Mouse (Mus musculus): ENCODE measurements around the gene Ccdc62.

Gene Ccdc62

GRCm38 (mm10) chr5:123930508-123930989 is at the start of gene Ccdc62:
Gene Ccdc62 (plus strand): TSS chr5:123930679.
- peak; percentile 96 for ATAC-seq (ENCODE audit: insufficient number of reproducible peaks, low FRiP score, low TSS enrichment)

GRCm38 (mm10) chr5:123880778-123881177 is 49.7 kb upstream of the Ccdc62 start:
- no peak for ATAC-seq (ENCODE audit: insufficient number of reproducible peaks, low FRiP score, low TSS enrichment)

- ATAC-seq (ENCODE audit: insufficient number of reproducible peaks, low FRiP score, low TSS enrichment), result no peak
Observed at GRCm38 (mm10) chr5:123883891-123884290, 46.6 kb upstream of the Ccdc62 start.

GRCm38 (mm10) chr5:123884332-123884731 is 46.1 kb upstream of the Ccdc62 start:
- no peak for ATAC-seq (ENCODE audit: insufficient number of reproducible peaks, low FRiP score, low TSS enrichment)

- ATAC-seq (ENCODE audit: insufficient number of reproducible peaks, low FRiP score, low TSS enrichment), result no peak
Observed at GRCm38 (mm10) chr5:123886365-123886764, 44.1 kb upstream of the Ccdc62 start.

- no peak for ATAC-seq (ENCODE audit: insufficient number of reproducible peaks, low FRiP score, low TSS enrichment)
Observed at GRCm38 (mm10) chr5:123890312-123890711, 40.2 kb upstream of the Ccdc62 start.

GRCm38 (mm10) chr5:123890987-123891386 is 39.5 kb upstream of the Ccdc62 start:
- no peak for ATAC-seq (ENCODE audit: insufficient number of reproducible peaks, low FRiP score, low TSS enrichment)

- ATAC-seq (ENCODE audit: insufficient number of reproducible peaks, low FRiP score, low TSS enrichment), result no peak
Observed at GRCm38 (mm10) chr5:123891669-123892068, 38.8 kb upstream of the Ccdc62 start.

GRCm38 (mm10) chr5:123893520-123893919 is 37.0 kb upstream of the Ccdc62 start:
- ATAC-seq (ENCODE audit: insufficient number of reproducible peaks, low FRiP score, low TSS enrichment), result no peak

GRCm38 (mm10) chr5:123896395-123896794 is 34.1 kb upstream of the Ccdc62 start:
- no peak for ATAC-seq (ENCODE audit: insufficient number of reproducible peaks, low FRiP score, low TSS enrichment)

- ATAC-seq (ENCODE audit: insufficient number of reproducible peaks, low FRiP score, low TSS enrichment), result no peak
Observed at GRCm38 (mm10) chr5:123897352-123897751, 33.1 kb upstream of the Ccdc62 start.

- no peak for ATAC-seq (ENCODE audit: insufficient number of reproducible peaks, low FRiP score, low TSS enrichment)
Observed at GRCm38 (mm10) chr5:123904059-123904672, 26.3 kb upstream of the Ccdc62 start.

GRCm38 (mm10) chr5:123906146-123906975 is 24.1 kb upstream of the Ccdc62 start:
- no peak for ATAC-seq (ENCODE audit: insufficient number of reproducible peaks, low FRiP score, low TSS enrichment)

GRCm38 (mm10) chr5:123906976-123907630 is 23.4 kb upstream of the Ccdc62 start, which contains the start of gene Denr:
Gene Denr (plus strand): TSS chr5:123907175.
- peak; percentile 92 for ATAC-seq (ENCODE audit: insufficient number of reproducible peaks, low FRiP score, low TSS enrichment)

- ATAC-seq (ENCODE audit: insufficient number of reproducible peaks, low FRiP score, low TSS enrichment), result no peak
Observed at GRCm38 (mm10) chr5:123907631-123907977, 22.9 kb upstream of the Ccdc62 start.

- no peak for ATAC-seq (ENCODE audit: insufficient number of reproducible peaks, low FRiP score, low TSS enrichment)
Observed at GRCm38 (mm10) chr5:123914852-123915251, 15.6 kb upstream of the Ccdc62 start.

- no peak for ATAC-seq (ENCODE audit: insufficient number of reproducible peaks, low FRiP score, low TSS enrichment)
Observed at GRCm38 (mm10) chr5:123922112-123922511, 8.4 kb upstream of the Ccdc62 start.

- no peak for ATAC-seq (ENCODE audit: insufficient number of reproducible peaks, low FRiP score, low TSS enrichment)
Observed at GRCm38 (mm10) chr5:123927118-123927517, 3.4 kb upstream of the Ccdc62 start, which contains the start of gene Gm43518. Gene Gm43518 (plus strand): TSS chr5:123927418.

GRCm38 (mm10) chr5:123931131-123931530 is 652 bp downstream of the Ccdc62 start:
- no peak for ATAC-seq (ENCODE audit: insufficient number of reproducible peaks, low FRiP score, low TSS enrichment)

- ATAC-seq (ENCODE audit: insufficient number of reproducible peaks, low FRiP score, low TSS enrichment), result no peak
Observed at GRCm38 (mm10) chr5:123932927-123933326, 2.4 kb downstream of the Ccdc62 start.

GRCm38 (mm10) chr5:123933556-123933955 is 3.1 kb downstream of the Ccdc62 start:
- ATAC-seq (ENCODE audit: insufficient number of reproducible peaks, low FRiP score, low TSS enrichment), result no peak
